Mouse (Mus musculus) macrophage (primary cell): ENCODE data around the gene Chst3. TPM values are rescaled to one million over a fixed set of nuclear protein-coding genes. Genes with fewer than 3 reads are reported as not detected.
"Not testable (repeated sequence)": the region's sequence is repeated elsewhere in the genome, so short reads cannot be mapped to it uniquely, and the experiment has no call there.

Experiments used
- H3K27ac ChIP-seq: fragments of 350-480 bp; formaldehyde crosslinking; 2 replicates; pipeline ENCODE4 v1.9.0; 2021
- H3K36me3 ChIP-seq: fragments of 350-480 bp; formaldehyde crosslinking; 2 replicates; pipeline ENCODE4 v1.9.0; 2021; ENCODE audit errors: inconsistent target
- H3K4me3 ChIP-seq: fragments of 350-480 bp; formaldehyde crosslinking; 2 replicates; pipeline ENCODE4 v1.9.0; 2021; ENCODE audit errors: inconsistent target
- H3K79me2 ChIP-seq: fragments of 350-480 bp; formaldehyde crosslinking; 2 replicates; pipeline ENCODE4 v1.9.0; 2021; ENCODE audit errors: inconsistent target
- WGBS: methylation state at CpG from one replicate; pipeline ENCODE4 v1.1.7; 2026; ENCODE audit warnings: inconsistent platforms; ENCODE audit not compliant: missing documents; 5-methylcytosine and 5-hydroxymethylcytosine counted together
- polyA plus RNA-seq: library from polyadenylated mRNA; stranded (reverse); fragments of 250-400 nt; gene quantifications from 3 replicates; pipeline ENCODE4 v1.2.4, GENCODE M21; 2018; ENCODE audit warnings: inconsistent platforms

Chst3 gene
- polyA plus RNA-seq, 1 experiment from 2014 or later: 0.34 TPM

GRCm38 (mm10) chr10:60136935-60137334 is 82.1 kb downstream of the Chst3 start:
- Histone ChIP-seq H3K4me3 (no peak overlapping the region), H3K36me3 (no peaks in the 10 kb centered on the region), H3K79me2 (no peaks in the 10 kb centered on the region), H3K27ac (no peak overlapping the region)
- 93% methylated on average over 7 of the region's 7 CpGs for WGBS

GRCm38 (mm10) chr10:60136010-60136409 is 83.0 kb downstream of the Chst3 start:
- not testable (repeated sequence) for H3K79me2 ChIP-seq, H3K36me3 ChIP-seq, H3K4me3 ChIP-seq, H3K27ac ChIP-seq
- WGBS: 71% methylated on average over 1 of the region's 1 CpGs

- no peaks in the 10 kb centered on the region for H3K79me2 ChIP-seq
- WGBS: 87% methylated on average over 9 of the region's 9 CpGs
- H3K4me3 ChIP-seq: no peak overlapping the region
- H3K36me3 ChIP-seq: no peaks in the 10 kb centered on the region
- H3K27ac ChIP-seq: no peak overlapping the region
These were observed 84.9 kb downstream of the Chst3 start for GRCm38 (mm10) chr10:60134201-60134600.

GRCm38 (mm10) chr10:60133501-60133900 is 85.6 kb downstream of the Chst3 start:
- 76% methylated on average over 6 of the region's 6 CpGs for WGBS

More at GRCm38 (mm10) chr10:60133501-60133900, 85.6 kb downstream of the Chst3 start:
- Histone ChIP-seq H3K27ac (no peak overlapping the region), H3K36me3 (no peaks in the 10 kb centered on the region), H3K4me3 (no peak overlapping the region), H3K79me2 (no peaks in the 10 kb centered on the region)

Other genes starting within 250 kb of the Chst3 start
- 14.4 to 20.2 TPM (median 19.0 TPM) in 3 replicates for gene Ascc1, start 216.5 kb downstream of the Chst3 start, polyA plus RNA-seq
- gene Anapc16, start 216.1 kb downstream of the Chst3 start, polyA plus RNA-seq: 30.3 to 42.1 TPM (median 35.4 TPM) in 3 replicates
- gene Spock2, start 113.0 kb downstream of the Chst3 start, polyA plus RNA-seq: not detected in 3 replicates
- gene Psap, start 58.4 kb upstream of the Chst3 start, polyA plus RNA-seq: 12,209 to 20,921 TPM (median 16,354 TPM) in 3 replicates
- 165 to 459 TPM (median 279 TPM) in 3 replicates for gene Vsir, start 127.6 kb upstream of the Chst3 start, polyA plus RNA-seq
- gene Gm17455, start 180.5 kb upstream of the Chst3 start, polyA plus RNA-seq: not detected in 3 replicates